ENCODE assay signal across 1 mouse cellular context in the genomic region with DNA sequence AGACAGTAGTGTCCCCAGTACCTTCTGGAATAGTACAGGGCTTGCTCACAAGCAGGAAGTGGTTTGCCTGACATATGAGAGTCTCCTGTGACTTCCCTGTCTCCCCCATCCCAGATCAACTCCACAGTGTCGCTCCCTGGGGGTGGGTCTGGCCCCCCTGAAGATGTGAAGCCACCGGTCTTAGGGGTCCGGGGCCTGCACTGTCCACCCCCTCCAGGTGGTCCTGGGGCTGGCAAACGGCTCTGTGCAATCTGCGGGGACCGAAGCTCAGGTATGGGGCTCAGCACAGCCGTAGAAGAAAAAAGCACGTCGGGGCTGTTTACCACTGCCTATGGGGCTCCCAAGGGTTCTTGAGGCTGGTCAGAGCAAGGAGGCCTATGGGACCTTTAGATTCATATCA.
TF ChIP-seq lines count a peak whose summit lies in the region.

No protein-coding gene starts in this region.

TF ChIP-seq in CH12.LX, 34 proteins besides CTCF, POLR2A, EP300 and RAD21:
- no peak for TF ChIP-seq NELFE (IDR thresholded peaks at IDR 0.05; ENCODE audit: low read depth, low read length)
- no peak for TF ChIP-seq GABPA (IDR thresholded peaks at IDR 0.05; ENCODE audit: insufficient replicate concordance, low read depth, low read length)
- TF ChIP-seq RCOR1 (conservative IDR thresholded peaks at IDR 0.05; ENCODE audit: low read depth, low read length) = no peak
- no peak for TF ChIP-seq JUN (IDR thresholded peaks at IDR 0.05; ENCODE audit: insufficient read depth, low read depth, low read length)
- TF ChIP-seq CHD2 (IDR thresholded peaks at IDR 0.05; ENCODE audit: low read length) = no peak
- TF ChIP-seq USF1 (IDR thresholded peaks at IDR 0.05; ENCODE audit: low read depth, low read length) = no peak
